Mouse (Mus musculus): ENCODE results near the gene Thra. TPM values are rescaled to one million over a fixed set of nuclear protein-coding genes. Genes with fewer than 3 reads are reported as not detected.

The Thra gene
- total and polyA plus RNA-seq, 3 experiments, result 89.4 to 105 (median 103) TPM

DNA sequence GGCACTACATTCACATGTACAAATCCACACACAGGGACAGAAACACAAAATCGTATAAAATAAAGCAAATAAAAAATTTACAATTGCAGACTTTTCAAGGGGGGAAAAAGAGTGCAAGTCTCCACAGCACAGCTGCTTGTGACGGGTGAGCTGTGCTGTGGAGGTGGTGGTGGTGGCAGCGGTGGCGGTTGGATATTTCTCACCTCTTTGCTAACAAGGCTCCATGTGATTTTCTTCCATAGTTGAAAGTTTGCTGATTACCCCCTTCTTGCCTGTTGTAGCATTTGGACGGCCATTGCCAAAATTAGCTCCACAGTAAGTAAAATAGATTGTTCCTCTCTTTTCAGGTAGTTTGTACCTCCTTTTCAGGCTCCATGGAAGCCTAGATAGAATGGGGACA is 64.2 kb downstream of the Thra start, which contains the start of gene Casc3:
TSS of gene Casc3 (plus strand) at position 301 of the 400 bp plus-strand sequence.
- Histone ChIP-seq H3K79me2 (replicated peaks; ENCODE audit: control insufficient read depth, insufficient read depth, low read length) (no peaks in the 10 kb centered on the region; the same call in none of the 2 replicates), H3K27me3 (ENCODE audit: control insufficient read depth, insufficient read depth, low read length) (no peaks in the 10 kb centered on the region), H3K9ac (ENCODE audit: low read depth, low read length) (no peak within 1 kb of the TSS), H3K27ac (peak within 1 kb of the TSS; percentile 18), H3K4me1 (ENCODE audit: control insufficient read depth, insufficient read depth, low read length) (peaks cover 3% of the 10 kb centered on the region), H3K36me3 (ENCODE audit: control insufficient read depth, insufficient read depth, low read length) (peaks cover 23% of the 10 kb centered on the region), H3K4me3 (no peak within 1 kb of the TSS)
- 91% methylated on average over 5 of the region's 5 CpGs for WGBS
- intact Hi-C loops (cut with DNase I), result no loop called here
- TF ChIP-seq CTCF (IDR thresholded peaks at IDR 0.05) (no peak), POLR2A (IDR thresholded peaks at IDR 0.05; ENCODE audit: insufficient read depth, low read depth, low read length) (no peak), EP300 (IDR thresholded peaks at IDR 0.05; ENCODE audit: insufficient read depth, low read depth, low read length) (no peak)
- no peak for DNase-seq

DNA sequence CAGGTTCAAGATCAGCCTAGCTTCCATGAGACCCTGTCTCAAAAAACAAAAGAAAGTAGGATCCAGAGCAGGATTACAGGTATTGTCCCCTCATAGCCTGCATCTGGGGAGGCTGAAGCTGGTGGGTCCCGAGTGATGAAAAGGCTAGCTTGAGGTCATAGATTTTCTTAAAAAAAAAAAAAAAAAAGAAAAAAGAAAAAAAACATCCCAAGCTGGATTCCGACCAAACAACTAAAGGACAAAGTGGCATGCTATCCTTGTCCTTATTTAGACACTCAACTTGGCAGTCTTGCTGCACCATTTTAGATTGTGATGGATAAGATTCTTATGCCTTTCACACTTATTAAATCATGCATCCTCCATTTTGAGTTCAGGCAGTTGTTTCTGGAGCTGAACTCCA is 68.0 kb downstream of the Thra start:
- Histone ChIP-seq H3K27ac (peak overlapping the region; percentile 92), H3K79me2 (replicated peaks; ENCODE audit: control insufficient read depth, insufficient read depth, low read length) (peaks cover 2% of the 10 kb centered on the region), H3K4me1 (ENCODE audit: control insufficient read depth, insufficient read depth, low read length) (peaks cover 9% of the 10 kb centered on the region), H3K4me3 (no peak overlapping the region; the same call in 1 of the 2 replicates), H3K9ac (ENCODE audit: low read depth, low read length) (no peak overlapping the region), H3K27me3 (ENCODE audit: control insufficient read depth, insufficient read depth, low read length) (no peaks in the 10 kb centered on the region), H3K36me3 (ENCODE audit: control insufficient read depth, insufficient read depth, low read length) (peaks cover 39% of the 10 kb centered on the region)
- intact Hi-C loops (cut with DNase I), result no loop called here
- DNase-seq, result no peak
- WGBS, result 46% methylated on average over 2 of the region's 2 CpGs
- TF ChIP-seq POLR2A (IDR thresholded peaks at IDR 0.05; ENCODE audit: insufficient read depth, low read depth, low read length) (no peak), EP300 (IDR thresholded peaks at IDR 0.05; ENCODE audit: insufficient read depth, low read depth, low read length) (no peak), CTCF (IDR thresholded peaks at IDR 0.05) (no peak)

DNA sequence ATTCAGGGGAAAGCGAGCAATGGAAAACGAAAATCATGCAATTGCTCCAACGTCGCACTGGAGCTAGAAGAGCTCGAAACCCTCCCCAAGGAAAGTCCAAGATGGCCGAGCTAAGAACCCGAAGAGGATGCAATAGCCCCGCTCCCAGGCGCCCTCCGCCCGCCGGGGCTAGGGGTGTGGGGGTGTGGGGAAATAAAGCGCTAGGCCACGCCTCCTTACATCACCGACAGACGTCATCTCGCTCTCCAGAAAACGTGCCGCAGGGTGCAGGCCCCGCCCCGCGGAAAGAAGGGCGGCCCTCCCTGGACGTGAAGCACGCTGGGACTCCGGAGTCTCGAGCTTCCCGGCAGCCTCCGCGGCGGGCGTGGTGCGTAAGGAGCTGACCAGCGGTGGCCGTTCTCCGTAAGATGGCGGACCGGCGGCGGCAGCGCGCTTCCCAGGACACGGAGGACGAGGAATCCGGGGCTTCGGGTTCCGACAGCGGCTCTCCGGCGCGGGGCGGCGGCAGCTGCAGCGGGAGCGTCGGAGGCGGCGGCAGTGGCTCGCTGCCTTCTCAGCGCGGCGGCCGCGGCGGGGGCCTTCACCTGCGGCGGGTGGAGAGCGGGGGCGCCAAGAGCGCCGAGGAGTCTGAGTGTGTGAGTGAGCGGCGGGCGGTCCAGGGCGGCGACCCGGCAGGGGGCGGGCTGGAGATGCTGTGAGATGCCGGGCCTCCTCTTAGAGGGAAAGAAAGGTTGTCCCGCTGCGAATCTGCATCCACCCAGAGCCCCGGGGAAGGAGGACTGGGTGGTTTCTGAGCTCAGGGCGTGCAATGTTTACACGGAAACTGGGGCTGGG is 69.2 kb downstream of the Thra start:
- Histone ChIP-seq H3K79me2 (replicated peaks; ENCODE audit: control insufficient read depth, insufficient read depth, low read length) (peaks cover 2% of the 10 kb centered on the region), H3K4me1 (ENCODE audit: control insufficient read depth, insufficient read depth, low read length) (peaks cover 6% of the 10 kb centered on the region), H3K36me3 (ENCODE audit: control insufficient read depth, insufficient read depth, low read length) (peaks cover 36% of the 10 kb centered on the region), H3K9ac (ENCODE audit: low read depth, low read length) (peak overlapping the region; percentile 95), H3K4me3 (peak overlapping the region; percentile 99), H3K27ac (peak overlapping the region; percentile 92), H3K27me3 (ENCODE audit: control insufficient read depth, insufficient read depth, low read length) (no peaks in the 10 kb centered on the region)
- WGBS, result under 1% methylated on average over 73 of the region's 84 CpGs
- intact Hi-C loops (cut with DNase I), result loop anchor here (1.0 kb wide), 1 partner anchor 13 kb away; no protein-coding TSS in a partner anchor
- TF ChIP-seq CTCF (IDR thresholded peaks at IDR 0.05) (peak; percentile 54), POLR2A (IDR thresholded peaks at IDR 0.05; ENCODE audit: insufficient read depth, low read depth, low read length) (peak; percentile 85), EP300 (IDR thresholded peaks at IDR 0.05; ENCODE audit: insufficient read depth, low read depth, low read length) (peak; percentile 64; the same call in 1 of the 2 replicates)
- peak; percentile 99 to 100 for DNase-seq

DNA sequence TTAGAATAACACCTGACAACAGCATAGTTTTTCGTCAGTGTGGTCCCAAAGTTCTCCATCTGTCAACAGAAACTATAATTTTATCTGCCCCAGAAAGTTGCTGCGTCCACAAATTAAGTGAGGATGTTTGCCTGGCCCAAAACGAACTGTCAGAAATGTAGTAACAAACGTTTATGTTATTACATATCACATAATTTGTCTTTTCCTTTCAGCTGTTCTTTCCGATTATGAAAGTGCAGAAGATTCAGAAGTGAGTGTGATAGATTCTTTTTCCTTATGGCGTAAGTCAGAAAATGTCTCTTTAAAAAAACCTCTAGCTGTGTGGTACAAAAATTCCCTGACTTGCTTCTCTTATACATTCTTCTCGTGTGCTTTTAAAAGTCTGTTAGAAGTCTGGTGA is 70.2 kb downstream of the Thra start:
- DNase-seq, result no peak
- no peak for TF ChIP-seq CTCF (IDR thresholded peaks at IDR 0.05)
- no peak for TF ChIP-seq EP300 (IDR thresholded peaks at IDR 0.05; ENCODE audit: insufficient read depth, low read depth, low read length)
- no peak for TF ChIP-seq POLR2A (IDR thresholded peaks at IDR 0.05; ENCODE audit: insufficient read depth, low read depth, low read length)
- intact Hi-C loops (cut with DNase I), result no loop called here
- Histone ChIP-seq H3K79me2 (replicated peaks; ENCODE audit: control insufficient read depth, insufficient read depth, low read length) (peaks cover 3% of the 10 kb centered on the region), H3K4me1 (ENCODE audit: control insufficient read depth, insufficient read depth, low read length) (peaks cover 6% of the 10 kb centered on the region), H3K9ac (ENCODE audit: low read depth, low read length) (peak overlapping the region; percentile 95), H3K36me3 (ENCODE audit: control insufficient read depth, insufficient read depth, low read length) (peaks cover 36% of the 10 kb centered on the region), H3K27ac (no peak overlapping the region; the same call in 1 of the 2 replicates), H3K27me3 (ENCODE audit: control insufficient read depth, insufficient read depth, low read length) (no peaks in the 10 kb centered on the region), H3K4me3 (peak overlapping the region; percentile 99)
- 57% methylated on average over 7 of the region's 7 CpGs for WGBS

DNA sequence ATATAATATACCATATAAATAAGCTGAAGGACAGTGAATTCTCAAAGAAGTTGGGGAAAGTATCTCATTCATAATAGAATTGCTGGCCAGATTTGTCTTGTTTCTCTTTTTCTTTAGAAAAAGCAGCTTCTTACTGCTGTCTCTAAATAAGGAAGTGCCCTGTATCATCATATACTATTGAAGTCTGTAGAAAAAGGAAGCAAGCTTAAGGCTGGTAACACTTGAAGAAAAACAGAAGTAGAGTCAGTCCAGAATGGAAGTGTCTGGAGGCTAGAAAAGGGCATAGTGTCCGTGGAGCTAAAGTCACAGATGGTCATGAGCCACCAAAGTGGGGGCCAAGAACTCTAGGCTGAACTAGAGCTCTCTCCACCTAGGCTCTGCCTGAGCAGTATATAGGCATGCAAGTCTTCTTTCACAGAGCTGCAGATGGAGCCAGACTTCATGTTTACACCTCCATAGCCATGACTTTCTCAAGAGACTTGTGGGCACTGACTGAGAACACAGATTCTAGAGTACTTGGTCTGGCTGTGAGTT is 76.3 kb downstream of the Thra start:
- intact Hi-C loops (cut with DNase I), result no loop called here
- H3K36me3 ChIP-seq (ENCODE audit: control insufficient read depth, insufficient read depth, low read length), result peaks cover 17% of the 10 kb centered on the region
- H3K27me3 ChIP-seq (ENCODE audit: control insufficient read depth, insufficient read depth, low read length), result no peaks in the 10 kb centered on the region
- no peak for TF ChIP-seq CTCF (IDR thresholded peaks at IDR 0.05)
- no peak for TF ChIP-seq POLR2A (IDR thresholded peaks at IDR 0.05; ENCODE audit: insufficient read depth, low read depth, low read length)
- no peak for TF ChIP-seq EP300 (IDR thresholded peaks at IDR 0.05; ENCODE audit: insufficient read depth, low read depth, low read length)
- no peak overlapping the region for H3K9ac ChIP-seq (ENCODE audit: low read depth, low read length)
- whole genome bisulfite sequencing, result 89% methylated on average over 1 of the region's 1 CpGs
- H3K4me1 ChIP-seq (ENCODE audit: control insufficient read depth, insufficient read depth, low read length), result peaks cover 2% of the 10 kb centered on the region; the same call in 1 of the 2 replicates
- no peak overlapping the region for H3K4me3 ChIP-seq
- no peak overlapping the region for H3K27ac ChIP-seq
- DNase-seq, result no peak
- peaks cover 3% of the 10 kb centered on the region; the same call in 1 of the 2 replicates for H3K79me2 ChIP-seq (replicated peaks; ENCODE audit: control insufficient read depth, insufficient read depth, low read length)

Other genes with a start within 250 kb of the Thra start
- 1 to 10 TPM in 1 of 2 experiments, under 1 TPM in 1; 0.94 to 1.5 TPM for gene Ikzf3, start 194.6 kb upstream of the Thra start, total RNA-seq (2021)
- 0.61 and 1.5 TPM in 2 replicates for gene Ikzf3, start 194.6 kb upstream of the Thra start, polyA plus RNA-seq (2012; rRNA removed)
- not detected for gene Zpbp2, start 189.5 kb upstream of the Thra start, total RNA-seq (2021)
- 0.23 TPM in 1 of 2 replicates, not detected in the other for gene Zpbp2, start 189.5 kb upstream of the Thra start, polyA plus RNA-seq (2012; rRNA removed)
- gene Ormdl3, start 153.3 kb upstream of the Thra start, total RNA-seq (2021), result 10 to 100 TPM; 40.2 to 40.9 TPM
- gene Ormdl3, start 153.3 kb upstream of the Thra start, polyA plus RNA-seq (2012; rRNA removed), result 61.2 and 63.8 TPM in 2 replicates
- gene Lrrc3c, start 142.3 kb upstream of the Thra start, total RNA-seq (2021), result not detected
- gene Lrrc3c, start 142.3 kb upstream of the Thra start, polyA plus RNA-seq (2012; rRNA removed), result not detected in 2 replicates
- 10 to 100 TPM in 1 of 2 experiments, 1 to 10 TPM in 1; 7.9 to 10.8 TPM for gene Gm12355, start 115.0 kb upstream of the Thra start, total RNA-seq (2021)
- not detected in 2 replicates for gene Gm12355, start 115.0 kb upstream of the Thra start, polyA plus RNA-seq (2012; rRNA removed)
- gene Gsdma3, start 114.3 kb upstream of the Thra start, total RNA-seq (2021), result 1 to 10 TPM; 2.7 to 2.9 TPM
- gene Gsdma3, start 114.3 kb upstream of the Thra start, polyA plus RNA-seq (2012; rRNA removed), result not detected in 2 replicates
- gene Gsdma2, start 93.9 kb upstream of the Thra start, total RNA-seq (2021), result not detected
- not detected in 2 replicates for gene Gsdma2, start 93.9 kb upstream of the Thra start, polyA plus RNA-seq (2012; rRNA removed)
- not detected for gene Gsdma, start 76.3 kb upstream of the Thra start, total RNA-seq (2021)
- gene Gsdma, start 76.3 kb upstream of the Thra start, polyA plus RNA-seq (2012; rRNA removed), result 0.04 TPM in 1 of 2 replicates, not detected in the other
- gene Psmd3, start 58.1 kb upstream of the Thra start, total RNA-seq (2021), result 100 to 1,000 TPM in 1 of 2 experiments, 10 to 100 TPM in 1; 89.5 to 105 TPM
- 144 and 173 TPM in 2 replicates for gene Psmd3, start 58.1 kb upstream of the Thra start, polyA plus RNA-seq (2012; rRNA removed)
- gene Csf3, start 39.4 kb upstream of the Thra start, total RNA-seq (2021), result not detected
- not detected in 2 replicates for gene Csf3, start 39.4 kb upstream of the Thra start, polyA plus RNA-seq (2012; rRNA removed)
- 10 to 100 TPM; 41.6 to 48.1 TPM for gene Med24, start 11.2 kb upstream of the Thra start, total RNA-seq (2021)
- 54.5 and 65.2 TPM in 2 replicates for gene Med24, start 11.2 kb upstream of the Thra start, polyA plus RNA-seq (2012; rRNA removed)
- gene Nr1d1, start 34.7 kb downstream of the Thra start, total RNA-seq (2021), result 100 to 1,000 TPM in 1 of 2 experiments, 10 to 100 TPM in 1; 35.5 to 111 TPM
- gene Nr1d1, start 34.7 kb downstream of the Thra start, polyA plus RNA-seq (2012; rRNA removed), result 190 and 208 TPM in 2 replicates
- 10 to 100 TPM; 68.9 to 75.3 TPM for gene Msl1, start 54.9 kb downstream of the Thra start, total RNA-seq (2021)
- 21.9 and 44.4 TPM in 2 replicates for gene Msl1, start 54.9 kb downstream of the Thra start, polyA plus RNA-seq (2012; rRNA removed)
- 10 to 100 TPM; 18.7 to 20.7 TPM for gene Casc3, start 64.3 kb downstream of the Thra start, total RNA-seq (2021)
- 17.5 and 25.2 TPM in 2 replicates for gene Casc3, start 64.3 kb downstream of the Thra start, polyA plus RNA-seq (2012; rRNA removed)
- gene Rapgefl1, start 96.1 kb downstream of the Thra start, total RNA-seq (2021), result under 1 TPM; 0.50 to 0.77 TPM
- 2.8 and 3.0 TPM in 2 replicates for gene Rapgefl1, start 96.1 kb downstream of the Thra start, polyA plus RNA-seq (2012; rRNA removed)
- gene Wipf2, start 123.0 kb downstream of the Thra start, total RNA-seq (2021), result 1 to 10 TPM; 9.1 to 9.6 TPM
- 4.0 and 5.1 TPM in 2 replicates for gene Wipf2, start 123.0 kb downstream of the Thra start, polyA plus RNA-seq (2012; rRNA removed)
- under 1 TPM; 0.13 to 0.32 TPM for gene Cdc6, start 167.2 kb downstream of the Thra start, total RNA-seq (2021)
- 0.14 and 0.26 TPM in 2 replicates for gene Cdc6, start 167.2 kb downstream of the Thra start, polyA plus RNA-seq (2012; rRNA removed)
- gene Rara, start 187.2 kb downstream of the Thra start, total RNA-seq (2021), result 10 to 100 TPM; 10.1 to 12.8 TPM
- 7.1 and 10.9 TPM in 2 replicates for gene Rara, start 187.2 kb downstream of the Thra start, polyA plus RNA-seq (2012; rRNA removed)
- gene Gjd3, start 242.4 kb downstream of the Thra start, total RNA-seq (2021), result under 1 TPM; 0.27 to 0.31 TPM
- gene Gjd3, start 242.4 kb downstream of the Thra start, polyA plus RNA-seq (2012; rRNA removed), result 0.94 and 1.6 TPM in 2 replicates